Mouse (Mus musculus) kidney, adult 2 months (tissue): ENCODE data around the gene Limch1. TPM values are rescaled to one million over a fixed set of nuclear protein-coding genes. Genes with fewer than 3 reads are reported as not detected.

ENCODE experiments used
- DNase-seq: peaks from one replicate; pipeline ENCODE4 v3.0.0; 2021
- H3K27ac ChIP-seq: fragments of 200-500 bp; 2 replicates; pipeline ENCODE4 v1.5.1; 2012; ENCODE audit warnings: low read depth, low read length, control low read depth, inconsistent platforms; ENCODE audit not compliant: insufficient read depth
- H3K27me3 ChIP-seq: fragments of 200-500 bp; replicated peaks from 2 replicates; pipeline ENCODE4 v1.6.1; 2012; ENCODE audit warnings: mild to moderate bottlenecking, moderate library complexity, low read length, inconsistent platforms; ENCODE audit not compliant: control insufficient read depth, insufficient read depth
- H3K36me3 ChIP-seq: fragments of 200-500 bp; 2 replicates; pipeline ENCODE4 v1.6.1; 2012; ENCODE audit warnings: mild to moderate bottlenecking, moderate library complexity, low read length, inconsistent platforms; ENCODE audit not compliant: control insufficient read depth, insufficient read depth
- H3K4me1 ChIP-seq: fragments of 200-500 bp; 2 replicates; pipeline ENCODE4 v1.6.1; 2011; ENCODE audit warnings: low read length; ENCODE audit not compliant: control insufficient read depth, insufficient read depth
- H3K4me3 ChIP-seq: fragments of 200-500 bp; 2 replicates; pipeline ENCODE4 v1.5.1; 2011; ENCODE audit warnings: mild to moderate bottlenecking, low read depth, low read length, control low read depth; ENCODE audit not compliant: insufficient read depth
- CTCF ChIP-seq: fragments of 200-500 bp; conservative IDR thresholded peaks from 2 replicates; pipeline ENCODE4 v1.5.1; 2011; ENCODE audit warnings: low read depth, mild to moderate bottlenecking, control low read depth, low read length, moderate library complexity, mixed read lengths; ENCODE audit not compliant: insufficient read depth, insufficient read length
- POLR2A ChIP-seq: fragments of 200-500 bp; IDR thresholded peaks from one replicate; pipeline ENCODE4 v1.6.1; 2011; ENCODE audit warnings: low read depth, low read length, control low read depth
- WGBS: fragments of 180-500 bp; shearing (Covaris S2); methylation state at CpG from one replicate; pipeline ENCODE4 v1.1.7; 2018; 5-methylcytosine and 5-hydroxymethylcytosine counted together
- polyA plus RNA-seq: library from polyadenylated mRNA; depleted of rRNA; stranded (reverse); fragments of >200 nt; gene quantifications from 2 replicates; pipeline ENCODE4 v1.2.3, GENCODE M21; 2012

The Limch1 gene
- polyA plus RNA-seq, 1 experiment: 27.0 TPM

DNA sequence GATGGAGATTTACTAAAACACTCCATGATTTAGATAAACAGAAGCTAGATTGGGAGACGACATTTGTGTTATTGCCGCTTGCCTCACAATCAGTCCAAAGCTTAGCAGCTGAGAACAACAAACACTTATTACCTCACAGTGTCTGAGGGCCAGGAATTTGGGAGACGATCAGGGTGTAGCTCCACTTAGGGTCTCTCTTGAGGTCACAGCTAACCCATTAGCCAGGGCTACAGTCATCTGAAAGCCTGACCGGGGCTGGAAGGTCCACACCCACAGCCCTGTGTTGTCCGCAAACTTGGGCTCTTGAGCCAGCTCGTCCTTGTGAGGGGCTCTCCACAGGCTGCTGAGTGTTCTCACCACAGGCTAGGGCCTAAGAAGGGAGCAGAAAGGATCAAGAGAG is 32.8 kb upstream of the Limch1 start:
- Histone ChIP-seq H3K27me3 (no peaks in the 10 kb centered on the region), H3K27ac (no peak overlapping the region), H3K4me1 (no peaks in the 10 kb centered on the region), H3K4me3 (no peak overlapping the region), H3K36me3 (no peaks in the 10 kb centered on the region)
- 78% methylated on average over 6 of the region's 6 CpGs for WGBS
- no peak for DNase-seq
- TF ChIP-seq CTCF: no peak
- no peak for TF ChIP-seq POLR2A

DNA sequence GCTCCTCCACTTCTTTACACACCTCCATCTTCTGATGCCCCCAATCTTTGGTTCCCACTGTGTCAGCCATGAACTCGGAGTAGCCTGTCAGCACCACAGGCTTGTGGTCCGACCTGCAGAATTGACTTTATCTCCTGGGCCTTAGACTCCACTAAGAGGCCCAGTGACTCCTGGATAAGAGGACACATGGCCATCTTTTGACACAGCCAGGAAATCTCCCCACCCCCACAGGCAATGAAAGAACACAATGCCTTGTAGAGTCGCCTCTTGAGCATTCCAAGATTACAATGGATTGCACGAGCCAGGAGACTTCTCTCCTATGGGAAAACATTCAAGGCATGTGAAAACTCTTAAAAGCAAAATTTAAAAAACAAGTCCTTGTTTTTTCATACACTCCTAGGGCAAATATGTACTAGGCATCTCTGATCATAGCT is 30.1 kb upstream of the Limch1 start:
- Histone ChIP-seq H3K27ac (no peak overlapping the region), H3K36me3 (no peaks in the 10 kb centered on the region), H3K27me3 (no peaks in the 10 kb centered on the region; the same call in 1 of the 2 replicates), H3K4me3 (no peak overlapping the region), H3K4me1 (no peaks in the 10 kb centered on the region)
- TF ChIP-seq CTCF (no peak), POLR2A (no peak)
- WGBS: 79% methylated on average over 4 of the region's 4 CpGs
- DNase-seq: peak; percentile 30

DNA sequence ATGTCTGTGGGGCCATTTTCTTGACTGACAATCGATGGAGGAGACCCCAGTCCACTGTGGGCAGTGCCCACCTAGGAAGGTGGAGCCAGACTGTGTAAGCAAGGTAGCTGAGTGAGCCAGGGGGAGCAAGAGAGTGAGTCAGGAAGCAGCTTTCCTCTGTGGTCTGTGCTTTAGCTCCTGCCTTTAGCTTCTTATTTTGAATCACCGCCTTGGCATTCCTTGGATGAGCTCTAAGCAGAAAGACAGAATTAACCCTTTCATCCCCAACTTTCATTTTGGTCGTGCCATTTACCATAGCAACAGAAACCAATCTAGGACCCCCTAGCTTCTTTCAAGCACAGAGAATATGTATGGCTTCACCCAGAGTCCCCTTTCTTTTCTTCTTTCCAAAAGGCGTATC is 27.7 kb upstream of the Limch1 start:
- no peaks in the 10 kb centered on the region for H3K4me1 ChIP-seq
- no peak for DNase-seq
- no peak overlapping the region for H3K4me3 ChIP-seq
- H3K27ac ChIP-seq: no peak overlapping the region
- 75% methylated on average over 4 of the region's 4 CpGs for whole genome bisulfite sequencing
- TF ChIP-seq POLR2A: no peak
- TF ChIP-seq CTCF: no peak
- no peaks in the 10 kb centered on the region; the same call in 1 of the 2 replicates for H3K27me3 ChIP-seq
- no peaks in the 10 kb centered on the region for H3K36me3 ChIP-seq

DNA sequence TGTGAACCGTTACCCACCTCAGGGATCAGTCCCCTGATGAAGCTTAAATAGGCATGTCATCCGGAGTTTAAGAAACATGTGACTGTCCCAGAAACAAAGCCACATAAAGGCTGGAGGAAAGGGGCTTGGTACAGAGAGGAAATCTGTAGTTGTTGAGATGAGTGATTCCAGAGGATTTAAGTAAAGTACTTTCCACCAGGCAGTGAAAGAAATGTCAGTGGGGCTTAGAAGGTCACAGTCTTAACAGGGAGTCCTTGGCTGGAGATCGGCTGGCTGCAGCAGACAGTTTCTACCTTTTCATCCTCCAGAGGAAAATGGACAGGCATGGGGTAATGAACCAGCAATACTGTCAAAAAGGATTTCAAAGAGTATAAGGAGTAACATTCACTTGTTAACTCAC is 27.2 kb upstream of the Limch1 start:
- no peak for DNase-seq
- TF ChIP-seq POLR2A (no peak), CTCF (no peak)
- WGBS: 70% methylated on average over 3 of the region's 3 CpGs
- H3K36me3 ChIP-seq: no peaks in the 10 kb centered on the region
- no peaks in the 10 kb centered on the region for H3K4me1 ChIP-seq
- no peak overlapping the region for H3K27ac ChIP-seq
- H3K4me3 ChIP-seq: no peak overlapping the region
- no peaks in the 10 kb centered on the region; the same call in 1 of the 2 replicates for H3K27me3 ChIP-seq

GRCm38 (mm10) chr5:66718880-66719279 is 26.7 kb upstream of the Limch1 start:
- Histone ChIP-seq H3K4me1 (no peaks in the 10 kb centered on the region), H3K36me3 (no peaks in the 10 kb centered on the region), H3K27me3 (no peaks in the 10 kb centered on the region; the same call in 1 of the 2 replicates), H3K27ac (no peak overlapping the region), H3K4me3 (no peak overlapping the region)
- WGBS: 77% methylated on average over 7 of the region's 7 CpGs
- DNase-seq: no peak
- TF ChIP-seq CTCF: no peak
- no peak for TF ChIP-seq POLR2A

- 60% methylated on average over 5 of the region's 5 CpGs for WGBS
- Histone ChIP-seq H3K27ac (no peak overlapping the region), H3K36me3 (no peaks in the 10 kb centered on the region), H3K27me3 (no peaks in the 10 kb centered on the region; the same call in 1 of the 2 replicates), H3K4me3 (no peak overlapping the region), H3K4me1 (no peaks in the 10 kb centered on the region)
- TF ChIP-seq POLR2A: no peak
- TF ChIP-seq CTCF: no peak
- no peak for DNase-seq
These were observed 24.7 kb upstream of the Limch1 start for GRCm38 (mm10) chr5:66720921-66721320.

DNA sequence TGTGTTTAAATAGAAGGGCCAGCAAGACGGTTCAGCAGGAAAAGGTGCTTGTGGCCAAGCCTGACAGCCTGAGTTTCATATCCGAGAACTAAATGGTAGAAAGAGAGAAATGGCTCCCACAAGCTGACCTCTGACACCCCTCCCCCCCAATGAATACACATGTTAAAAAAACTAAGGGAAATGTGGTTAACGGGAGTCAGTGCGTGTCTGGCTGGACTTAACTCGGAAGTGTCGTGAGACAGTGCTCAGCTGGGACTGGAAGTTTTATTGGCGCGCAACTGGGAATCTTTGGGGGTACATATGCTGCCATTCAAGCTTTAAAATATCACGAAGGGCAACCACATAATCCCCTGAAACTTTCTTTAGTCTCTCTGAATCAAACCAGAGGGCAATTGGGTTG is 23.0 kb upstream of the Limch1 start:
- TF ChIP-seq POLR2A: no peak
- no peak for TF ChIP-seq CTCF
- 69% methylated on average over 9 of the region's 9 CpGs for WGBS
- DNase-seq: no peak
- Histone ChIP-seq H3K27me3 (no peaks in the 10 kb centered on the region; the same call in 1 of the 2 replicates), H3K36me3 (no peaks in the 10 kb centered on the region), H3K27ac (no peak overlapping the region), H3K4me1 (no peaks in the 10 kb centered on the region), H3K4me3 (no peak overlapping the region)
